Mouse (Mus musculus) CH12.LX (cell line): ENCODE measurements at regions not wholly inside any gene's neighbourhood (a gene's known extent, or its start where the extent isn't known, plus 50 kb on each side); places are given as distances from the start of the nearest gene placed in this dataset.

Source experiments
- DNase-seq: peaks from one replicate; pipeline ENCODE4 v3.0.0-alpha.2; 2013; ENCODE audit errors: extremely low read depth
- H3K27ac ChIP-seq: 2 replicates; pipeline ENCODE4 v1.5.1; 2012; ENCODE audit warnings: low read depth, mild to moderate bottlenecking, control low read depth, moderate library complexity; ENCODE audit not compliant: insufficient read depth
- H3K27me3 ChIP-seq: replicated peaks from 2 replicates; pipeline ENCODE3; 2012; ENCODE audit warnings: inconsistent platforms
- H3K36me3 ChIP-seq, 2 experiments: replicated peaks in 1 of 2; 2 replicates each; pipeline versions ENCODE3 to v1.6.1; 2012; ENCODE audit warnings: inconsistent platforms in 1 of 2, low read length in 1 of 2, mild to moderate bottlenecking in 1 of 2, mixed read lengths in 1 of 2, moderate library complexity in 1 of 2; ENCODE audit not compliant: control insufficient read depth in 1 of 2, insufficient read depth in 1 of 2
- H3K4me1 ChIP-seq, 2 experiments: 2 replicates each; pipeline ENCODE4 v1.6.1; 2012; ENCODE audit warnings: inconsistent platforms in 1 of 2, moderate library complexity in 1 of 2; ENCODE audit not compliant: insufficient read depth in 2 of 2, control insufficient read depth in 1 of 2
- H3K4me2 ChIP-seq: 2 replicates; pipeline ENCODE4 v1.6.1; 2012; ENCODE audit warnings: low read depth, mild to moderate bottlenecking, control low read depth; ENCODE audit not compliant: poor library complexity, insufficient read depth, severe bottlenecking
- H3K4me3 ChIP-seq, 3 experiments: fragments of 150-350 bp in 1 of 3; sonication (generic) in 1 of 3; replicated peaks in 1 of 3; 2 replicates each; pipeline versions ENCODE3 to v1.5.1; 2011 to 2012; ENCODE audit warnings: low read depth in 2 of 3, low read length in 2 of 3, mild to moderate bottlenecking in 2 of 3, moderate library complexity in 2 of 3, control low read depth in 1 of 3, improper control_type of control experiment in 1 of 3, inconsistent platforms in 1 of 3, mixed read lengths in 1 of 3; ENCODE audit not compliant: poor library complexity in 1 of 3
- H3K79me2 ChIP-seq: replicated peaks from 2 replicates; pipeline ENCODE4 v1.6.1; 2012; ENCODE audit warnings: mild to moderate bottlenecking, moderate library complexity; ENCODE audit not compliant: control insufficient read depth, poor library complexity, insufficient read depth, severe bottlenecking; ENCODE audit errors: extremely low read depth
- H3K9ac ChIP-seq: 2 replicates; pipeline ENCODE4 v1.6.1; 2012; ENCODE audit warnings: low read depth, mild to moderate bottlenecking, control low read depth, moderate library complexity; ENCODE audit not compliant: insufficient read depth
- H3K9me3 ChIP-seq: replicated peaks from 2 replicates; pipeline ENCODE3; 2012; ENCODE audit warnings: low read length, inconsistent platforms, mixed read lengths
- BHLHE40 ChIP-seq: IDR thresholded peaks from 2 replicates; pipeline ENCODE4 v1.6.1; 2011; ENCODE audit warnings: mild to moderate bottlenecking, low read depth, low read length, improper control_type of control experiment
- CHD1 ChIP-seq: IDR thresholded peaks from 2 replicates; pipeline ENCODE4 v1.6.1; 2012; ENCODE audit warnings: low read depth, low read length, improper control_type of control experiment, inconsistent platforms
- CHD2 ChIP-seq: IDR thresholded peaks from 2 replicates; pipeline ENCODE4 v1.6.1; 2011; ENCODE audit warnings: low read length, improper control_type of control experiment
- E2F4 ChIP-seq: IDR thresholded peaks from 2 replicates; pipeline ENCODE4 v1.6.1; 2011; ENCODE audit warnings: low read depth, low read length, improper control_type of control experiment; ENCODE audit not compliant: insufficient replicate concordance
- EP300 ChIP-seq: IDR thresholded peaks from 2 replicates; pipeline ENCODE4 v1.6.1; 2011; ENCODE audit warnings: low read length, improper control_type of control experiment
- JUN ChIP-seq: IDR thresholded peaks from 2 replicates; pipeline ENCODE4 v1.6.1; 2011; ENCODE audit warnings: low read depth, mild to moderate bottlenecking, low read length, improper control_type of control experiment, moderate library complexity; ENCODE audit not compliant: insufficient read depth
- MAFK ChIP-seq: IDR thresholded peaks from 2 replicates; pipeline ENCODE4 v1.6.1; 2011; ENCODE audit warnings: low read length, improper control_type of control experiment; ENCODE audit not compliant: insufficient replicate concordance
- MAX ChIP-seq: IDR thresholded peaks from 2 replicates; pipeline ENCODE4 v1.6.1; 2011; ENCODE audit warnings: low read length, improper control_type of control experiment
- MXI1 ChIP-seq: IDR thresholded peaks from 2 replicates; pipeline ENCODE4 v1.6.1; 2011; ENCODE audit warnings: mild to moderate bottlenecking, low read depth, low read length, improper control_type of control experiment
- NELFE ChIP-seq: IDR thresholded peaks from 2 replicates; pipeline ENCODE4 v1.6.1; 2011; ENCODE audit warnings: low read depth, low read length, improper control_type of control experiment
- PAX5 ChIP-seq: IDR thresholded peaks from 2 replicates; pipeline ENCODE4 v1.6.1; 2012; ENCODE audit warnings: low read length, inconsistent platforms, mixed read lengths
- POLR2A ChIP-seq: IDR thresholded peaks from 2 replicates; pipeline ENCODE4 v1.6.1; 2011; ENCODE audit warnings: low read depth, mild to moderate bottlenecking, improper control_type of control experiment, low read length
- POLR2AphosphoS2 ChIP-seq: IDR thresholded peaks from 2 replicates; pipeline ENCODE4 v1.6.1; 2011; ENCODE audit warnings: low read depth, low read length, improper control_type of control experiment
- RAD21 ChIP-seq: IDR thresholded peaks from 2 replicates; pipeline ENCODE4 v1.6.1; 2011; ENCODE audit warnings: low read depth, mild to moderate bottlenecking, low read length, improper control_type of control experiment, moderate library complexity
- SIN3A ChIP-seq: IDR thresholded peaks from 2 replicates; pipeline ENCODE4 v1.6.1; 2012; ENCODE audit warnings: low read length, improper control_type of control experiment, inconsistent platforms
- TBP ChIP-seq: conservative IDR thresholded peaks from 2 replicates; pipeline ENCODE4 v1.6.1; 2011; ENCODE audit warnings: low read depth, low read length, improper control_type of control experiment
- TCF12 ChIP-seq: IDR thresholded peaks from 2 replicates; pipeline ENCODE4 v1.6.1; 2014; ENCODE audit warnings: low read depth, mild to moderate bottlenecking, inconsistent platforms, low read length, improper control_type of control experiment
- UBTF ChIP-seq: IDR thresholded peaks from 2 replicates; pipeline ENCODE4 v1.6.1; 2012; ENCODE audit warnings: low read depth, mild to moderate bottlenecking, inconsistent platforms, low read length, improper control_type of control experiment, moderate library complexity
- USF1 ChIP-seq: IDR thresholded peaks from 2 replicates; pipeline ENCODE4 v1.6.1; 2014; ENCODE audit warnings: low read depth, mild to moderate bottlenecking, inconsistent platforms, low read length, improper control_type of control experiment
- USF2 ChIP-seq: conservative IDR thresholded peaks from 2 replicates; pipeline ENCODE4 v1.6.1; 2011; ENCODE audit warnings: low read depth, low read length, improper control_type of control experiment
- ZKSCAN1 ChIP-seq: IDR thresholded peaks from 2 replicates; pipeline ENCODE4 v1.6.1; 2012; ENCODE audit warnings: low read depth, inconsistent platforms, low read length, improper control_type of control experiment, borderline replicate concordance
- ZMIZ1 ChIP-seq: IDR thresholded peaks from 2 replicates; pipeline ENCODE4 v1.6.1; 2012; ENCODE audit warnings: low read depth, mild to moderate bottlenecking, inconsistent platforms, low read length, improper control_type of control experiment
- ZNF384 ChIP-seq: IDR thresholded peaks from 2 replicates; pipeline ENCODE4 v1.6.1; 2012; ENCODE audit warnings: low read depth, low read length, improper control_type of control experiment, inconsistent platforms
- dilution Hi-C: fragments of 300-500 bp; cut with MboI; formaldehyde crosslinking; loops from 2 replicates; pipeline ENCODE4 v1.14.3; 2020; ENCODE audit warnings: low sequenced_read_pairs; ENCODE audit not compliant: extremely low pct_unique_long_range_greater_than_20kb, extremely low pct_ligation_motif_present
- in situ Hi-C: fragments of 300-500 bp; cut with MboI; formaldehyde crosslinking; loops from 3 replicates; pipeline ENCODE4 v1.14.3; 2019; ENCODE audit warnings: low sequenced_read_pairs, low pct_ligation_motif_present, low pct_unique_long_range_greater_than_20kb, mixed read lengths

DNA sequence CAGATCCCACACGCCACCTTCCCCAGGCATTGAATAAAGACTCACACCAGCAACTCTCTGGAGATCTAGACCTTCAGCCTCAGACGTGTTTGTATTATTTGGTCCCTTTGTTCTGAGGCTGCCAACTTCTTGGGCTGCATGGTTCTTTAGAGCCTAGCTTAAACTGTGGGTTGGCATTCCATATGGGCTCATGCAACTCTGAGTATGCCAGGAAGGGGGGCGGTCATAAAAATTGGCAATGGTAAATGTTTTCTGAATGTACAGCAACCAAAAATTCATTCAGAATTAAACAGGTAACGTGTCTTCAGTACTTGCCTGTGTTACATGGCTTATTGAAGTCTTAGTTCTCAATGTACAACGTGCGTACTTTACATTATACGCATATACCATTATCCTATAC is 103.1 kb downstream of the Dusp6 start:
- Histone ChIP-seq H3K79me2 (no peaks in the 10 kb centered on the region), H3K27me3 (no peaks in the 10 kb centered on the region), H3K4me1 (peaks cover 1 to 8% of the 10 kb centered on the region in 2 experiments; a peak in 3 of 4 replicates), H3K4me3 (no peak overlapping the region), H3K36me3 (no peaks in the 10 kb centered on the region), H3K9ac (no peak overlapping the region), H3K27ac (no peak overlapping the region), H3K4me2 (no peak overlapping the region), H3K9me3 (no peaks in the 10 kb centered on the region)
- dilution Hi-C loops (no loop called here), in situ Hi-C loops (no loop called here)
- no peak for DNase-seq
- TF ChIP-seq POLR2A (no peak), ZKSCAN1 (no peak), E2F4 (no peak), USF2 (no peak), MAFK (no peak), RAD21 (no peak), MXI1 (no peak), NELFE (no peak), CHD2 (no peak), TBP (no peak), BHLHE40 (no peak), ZMIZ1 (no peak)

DNA sequence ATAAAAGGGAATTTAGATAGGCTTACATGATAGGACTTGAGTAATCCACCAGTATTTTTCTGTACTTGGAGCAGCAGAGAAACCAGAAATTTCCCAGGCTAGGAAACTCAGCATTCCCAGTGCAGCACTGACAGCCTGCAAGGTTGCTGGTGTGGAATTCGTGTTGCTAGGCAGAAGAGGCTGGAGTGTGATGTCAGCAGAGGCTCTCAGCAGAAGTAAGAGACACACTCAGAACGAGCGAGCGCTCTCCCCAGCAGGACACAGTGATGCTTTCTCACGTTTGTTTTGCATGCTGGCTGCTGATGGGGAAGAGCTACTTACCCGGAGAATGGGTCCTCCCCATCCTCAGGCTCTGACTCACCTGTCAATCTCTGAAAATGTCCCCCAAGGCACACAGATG is 104.7 kb downstream of the Dusp6 start:
- H3K79me2 ChIP-seq: no peaks in the 10 kb centered on the region
- in situ Hi-C loops (no loop called here), dilution Hi-C loops (no loop called here)
- H3K27me3 ChIP-seq: no peaks in the 10 kb centered on the region
- no peak overlapping the region for H3K4me2 ChIP-seq
- H3K4me3 ChIP-seq: no peak overlapping the region
- H3K36me3 ChIP-seq: no peaks in the 10 kb centered on the region
- H3K27ac ChIP-seq: no peak overlapping the region
- no peak overlapping the region for H3K9ac ChIP-seq
- DNase-seq: no peak
- TF ChIP-seq BHLHE40 (0 out of 2 replicates have a peak, but pooled peaks have one; percentile 33), RAD21 (no peak), NELFE (no peak), CHD2 (no peak)
- peaks cover 9 to 23% of the 10 kb centered on the region in 2 experiments for H3K4me1 ChIP-seq
- no peaks in the 10 kb centered on the region for H3K9me3 ChIP-seq

DNA sequence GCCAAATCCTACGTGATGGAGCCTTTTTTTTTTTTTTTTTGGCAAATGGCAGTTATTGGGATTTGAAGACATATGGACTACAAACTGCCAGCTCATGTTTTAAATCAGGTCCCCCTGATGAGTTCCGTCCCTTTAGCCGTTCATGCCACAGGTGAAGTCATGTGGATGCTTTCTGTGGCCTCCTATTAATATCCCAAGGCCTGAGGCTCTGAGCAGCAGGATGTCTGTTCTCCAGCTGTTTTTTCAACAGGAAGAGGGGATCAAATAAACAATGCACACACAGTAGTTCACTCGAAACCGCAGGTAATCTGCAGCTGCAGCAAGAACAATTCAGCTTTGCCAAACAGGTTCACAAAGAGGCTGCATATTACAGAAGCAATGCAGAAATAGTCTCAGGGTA is 112.1 kb downstream of the Dusp6 start:
- Histone ChIP-seq H3K9ac (no peak overlapping the region), H3K9me3 (no peaks in the 10 kb centered on the region), H3K4me3 (no peak overlapping the region), H3K79me2 (no peaks in the 10 kb centered on the region), H3K36me3 (no peaks in the 10 kb centered on the region), H3K27me3 (no peaks in the 10 kb centered on the region), H3K4me1 (peaks cover 9 to 17% of the 10 kb centered on the region in 2 experiments), H3K27ac (no peak overlapping the region), H3K4me2 (no peak overlapping the region)
- TF ChIP-seq USF1: no peak
- TF ChIP-seq EP300: no peak
- no peak for TF ChIP-seq E2F4
- no peak for TF ChIP-seq TCF12
- TF ChIP-seq TBP: no peak
- TF ChIP-seq UBTF: no peak
- no peak for TF ChIP-seq CHD1
- no peak for TF ChIP-seq JUN
- no peak for TF ChIP-seq ZNF384
- no peak for TF ChIP-seq POLR2AphosphoS2
- no peak for TF ChIP-seq ZMIZ1
- TF ChIP-seq SIN3A: no peak
- no peak for TF ChIP-seq MAX
- TF ChIP-seq ZKSCAN1: no peak
- no peak for TF ChIP-seq MAFK
- TF ChIP-seq NELFE: no peak
- no peak for TF ChIP-seq PAX5
- TF ChIP-seq POLR2A: no peak
- no peak for TF ChIP-seq RAD21
- TF ChIP-seq BHLHE40: no peak
- in situ Hi-C loops (no loop called here), dilution Hi-C loops (no loop called here)
- no peak for DNase-seq
